Mouse (Mus musculus): ENCODE measurements around the gene Rell1. TPM values are rescaled to one million over a fixed set of nuclear protein-coding genes. Genes with fewer than 3 reads are reported as not detected.
A peak's percentile ranks its signal among the peaks of the same experiment; 100 is the strongest.

Gene Rell1
- polyA plus RNA-seq, 1 experiment from 2014 or later, result 10.7 TPM

- H3K4me3 ChIP-seq (ENCODE audit: low read depth, low read length), result no peak overlapping the region
- ATAC-seq (ENCODE audit: insufficient read depth, low FRiP score, low TSS enrichment) (no peak), DNase-seq (ENCODE audit: low spot score) (no peak)
- WGBS, result 29% methylated on average over 2 of the region's 2 CpGs
- no peak overlapping the region for H3K4me2 ChIP-seq (ENCODE audit: low read depth)
- no peaks in the 10 kb centered on the region for H3K9me3 ChIP-seq (ENCODE audit: control insufficient read depth, low read length)
- no peaks in the 10 kb centered on the region for H3K36me3 ChIP-seq (ENCODE audit: control insufficient read depth, insufficient read depth, low read length)
- no peak overlapping the region for H3K9ac ChIP-seq (ENCODE audit: low read length)
- H3K4me1 ChIP-seq (ENCODE audit: control insufficient read depth, insufficient read depth, low read length), result peaks cover 12% of the 10 kb centered on the region; the same call in 1 of the 2 replicates
- H3K27ac ChIP-seq (ENCODE audit: low read depth, low read length), result no peak overlapping the region
- no peaks in the 10 kb centered on the region for H3K27me3 ChIP-seq (ENCODE audit: control insufficient read depth, insufficient read depth, low read length)
Observed at GRCm38 (mm10) chr5:63970991-63971390, 2.3 kb upstream of the Rell1 start.

GRCm38 (mm10) chr5:63970281-63970732, 1.6 kb upstream of the Rell1 start:
- WGBS, result 7% methylated on average over 7 of the region's 7 CpGs
- H3K4me3 ChIP-seq (ENCODE audit: low read depth, low read length), result no peak overlapping the region
- ATAC-seq (ENCODE audit: insufficient read depth, low FRiP score, low TSS enrichment), result no peak
- H3K27ac ChIP-seq (ENCODE audit: low read depth, low read length), result no peak overlapping the region
- no peaks in the 10 kb centered on the region for H3K36me3 ChIP-seq (ENCODE audit: control insufficient read depth, insufficient read depth, low read length)
- H3K9me3 ChIP-seq (ENCODE audit: control insufficient read depth, low read length), result no peaks in the 10 kb centered on the region
- H3K9ac ChIP-seq (ENCODE audit: low read length), result no peak overlapping the region
- peaks cover 12% of the 10 kb centered on the region; the same call in 1 of the 2 replicates for H3K4me1 ChIP-seq (ENCODE audit: control insufficient read depth, insufficient read depth, low read length)
- no peak for DNase-seq (ENCODE audit: low spot score)
- no peaks in the 10 kb centered on the region for H3K27me3 ChIP-seq (ENCODE audit: control insufficient read depth, insufficient read depth, low read length)
- H3K4me2 ChIP-seq (ENCODE audit: low read depth), result no peak overlapping the region

- Histone ChIP-seq H3K36me3 (ENCODE audit: control insufficient read depth, insufficient read depth, low read length) (no peaks in the 10 kb centered on the region), H3K4me2 (ENCODE audit: low read depth) (peak overlapping the region; percentile 87), H3K27ac (ENCODE audit: low read depth, low read length) (no peak overlapping the region), H3K9ac (ENCODE audit: low read length) (no peak overlapping the region), H3K4me1 (ENCODE audit: control insufficient read depth, insufficient read depth, low read length) (peaks cover 12% of the 10 kb centered on the region; the same call in 1 of the 2 replicates), H3K9me3 (ENCODE audit: control insufficient read depth, low read length) (no peaks in the 10 kb centered on the region), H3K27me3 (ENCODE audit: control insufficient read depth, insufficient read depth, low read length) (no peaks in the 10 kb centered on the region), H3K4me3 (ENCODE audit: low read depth, low read length) (no peak overlapping the region)
- DNase-seq (ENCODE audit: low spot score), result no peak
- no peak for ATAC-seq (ENCODE audit: insufficient read depth, low FRiP score, low TSS enrichment)
- 27% methylated on average over 5 of the region's 5 CpGs for WGBS
Observed at GRCm38 (mm10) chr5:63969476-63970112, 897 bp upstream of the Rell1 start.

- WGBS, result 3% methylated on average over 12 of the region's 12 CpGs
- H3K4me1 ChIP-seq (ENCODE audit: control insufficient read depth, insufficient read depth, low read length), result peaks cover 12% of the 10 kb centered on the region; the same call in 1 of the 2 replicates
- H3K9ac ChIP-seq (ENCODE audit: low read length), result peak overlapping the region; percentile 79
- ATAC-seq (ENCODE audit: insufficient read depth, low FRiP score, low TSS enrichment) (no peak), DNase-seq (ENCODE audit: low spot score) (no peak)
- H3K27me3 ChIP-seq (ENCODE audit: control insufficient read depth, insufficient read depth, low read length), result no peaks in the 10 kb centered on the region
- H3K4me2 ChIP-seq (ENCODE audit: low read depth), result peak overlapping the region; percentile 87
- H3K36me3 ChIP-seq (ENCODE audit: control insufficient read depth, insufficient read depth, low read length), result no peaks in the 10 kb centered on the region
- H3K9me3 ChIP-seq (ENCODE audit: control insufficient read depth, low read length), result no peaks in the 10 kb centered on the region
- peak overlapping the region; percentile 71 for H3K4me3 ChIP-seq (ENCODE audit: low read depth, low read length)
- H3K27ac ChIP-seq (ENCODE audit: low read depth, low read length), result no peak overlapping the region
Observed at GRCm38 (mm10) chr5:63967591-63968141, 1.0 kb downstream of the Rell1 start.

GRCm38 (mm10) chr5:63966379-63966778, 2.3 kb downstream of the Rell1 start:
- no peak overlapping the region for H3K4me2 ChIP-seq (ENCODE audit: low read depth)
- peaks cover 12% of the 10 kb centered on the region; the same call in 1 of the 2 replicates for H3K4me1 ChIP-seq (ENCODE audit: control insufficient read depth, insufficient read depth, low read length)
- H3K9ac ChIP-seq (ENCODE audit: low read length), result no peak overlapping the region
- no peak for DNase-seq (ENCODE audit: low spot score)
- H3K36me3 ChIP-seq (ENCODE audit: control insufficient read depth, insufficient read depth, low read length), result no peaks in the 10 kb centered on the region
- no peaks in the 10 kb centered on the region for H3K27me3 ChIP-seq (ENCODE audit: control insufficient read depth, insufficient read depth, low read length)
- H3K9me3 ChIP-seq (ENCODE audit: control insufficient read depth, low read length), result no peaks in the 10 kb centered on the region
- ATAC-seq (ENCODE audit: insufficient read depth, low FRiP score, low TSS enrichment), result no peak
- H3K4me3 ChIP-seq (ENCODE audit: low read depth, low read length), result no peak overlapping the region
- 84% methylated on average over 4 of the region's 4 CpGs for WGBS
- no peak overlapping the region for H3K27ac ChIP-seq (ENCODE audit: low read depth, low read length)

GRCm38 (mm10) chr5:63965946-63966345, 2.8 kb downstream of the Rell1 start:
- WGBS, result 91% methylated on average over 1 of the region's 1 CpGs
- H3K27ac ChIP-seq (ENCODE audit: low read depth, low read length), result no peak overlapping the region
- no peak overlapping the region for H3K4me3 ChIP-seq (ENCODE audit: low read depth, low read length)
- H3K27me3 ChIP-seq (ENCODE audit: control insufficient read depth, insufficient read depth, low read length), result no peaks in the 10 kb centered on the region
- ATAC-seq (ENCODE audit: insufficient read depth, low FRiP score, low TSS enrichment) (no peak), DNase-seq (ENCODE audit: low spot score) (no peak)
- no peaks in the 10 kb centered on the region for H3K9me3 ChIP-seq (ENCODE audit: control insufficient read depth, low read length)
- H3K36me3 ChIP-seq (ENCODE audit: control insufficient read depth, insufficient read depth, low read length), result no peaks in the 10 kb centered on the region
- no peak overlapping the region for H3K4me2 ChIP-seq (ENCODE audit: low read depth)
- H3K4me1 ChIP-seq (ENCODE audit: control insufficient read depth, insufficient read depth, low read length), result peaks cover 12% of the 10 kb centered on the region; the same call in 1 of the 2 replicates
- H3K9ac ChIP-seq (ENCODE audit: low read length), result no peak overlapping the region

GRCm38 (mm10) chr5:63964576-63964975, 4.1 kb downstream of the Rell1 start:
- Histone ChIP-seq H3K27me3 (ENCODE audit: control insufficient read depth, insufficient read depth, low read length) (no peaks in the 10 kb centered on the region), H3K9ac (ENCODE audit: low read length) (no peak overlapping the region), H3K36me3 (ENCODE audit: control insufficient read depth, insufficient read depth, low read length) (no peaks in the 10 kb centered on the region), H3K4me1 (ENCODE audit: control insufficient read depth, insufficient read depth, low read length) (0 out of 2 replicates have a peak, but pooled peaks cover 7% of the 10 kb centered on the region), H3K27ac (ENCODE audit: low read depth, low read length) (no peak overlapping the region), H3K4me3 (ENCODE audit: low read depth, low read length) (no peak overlapping the region), H3K9me3 (ENCODE audit: control insufficient read depth, low read length) (no peaks in the 10 kb centered on the region), H3K4me2 (ENCODE audit: low read depth) (no peak overlapping the region)
- DNase-seq (ENCODE audit: low spot score), result no peak
- 60% methylated on average over 8 of the region's 8 CpGs for WGBS
- no peak for ATAC-seq (ENCODE audit: insufficient read depth, low FRiP score, low TSS enrichment)

GRCm38 (mm10) chr5:63961726-63962125, 7.0 kb downstream of the Rell1 start:
- H3K27me3 ChIP-seq (ENCODE audit: control insufficient read depth, insufficient read depth, low read length), result no peaks in the 10 kb centered on the region
- no peaks in the 10 kb centered on the region for H3K36me3 ChIP-seq (ENCODE audit: control insufficient read depth, insufficient read depth, low read length)
- no peaks in the 10 kb centered on the region for H3K9me3 ChIP-seq (ENCODE audit: control insufficient read depth, low read length)
- DNase-seq (ENCODE audit: low spot score), result no peak
- H3K27ac ChIP-seq (ENCODE audit: low read depth, low read length), result no peak overlapping the region
- 81% methylated on average over 10 of the region's 10 CpGs for WGBS
- no peaks in the 10 kb centered on the region for H3K4me1 ChIP-seq (ENCODE audit: control insufficient read depth, insufficient read depth, low read length)
- no peak overlapping the region for H3K4me2 ChIP-seq (ENCODE audit: low read depth)
- no peak overlapping the region for H3K9ac ChIP-seq (ENCODE audit: low read length)
- H3K4me3 ChIP-seq (ENCODE audit: low read depth, low read length), result no peak overlapping the region
- ATAC-seq (ENCODE audit: insufficient read depth, low FRiP score, low TSS enrichment), result no peak

GRCm38 (mm10) chr5:63960565-63960964, 8.1 kb downstream of the Rell1 start:
- ATAC-seq (ENCODE audit: insufficient read depth, low FRiP score, low TSS enrichment) (no peak), DNase-seq (ENCODE audit: low spot score) (no peak)
- Histone ChIP-seq H3K4me1 (ENCODE audit: control insufficient read depth, insufficient read depth, low read length) (no peaks in the 10 kb centered on the region), H3K27me3 (ENCODE audit: control insufficient read depth, insufficient read depth, low read length) (no peaks in the 10 kb centered on the region), H3K36me3 (ENCODE audit: control insufficient read depth, insufficient read depth, low read length) (no peaks in the 10 kb centered on the region), H3K27ac (ENCODE audit: low read depth, low read length) (no peak overlapping the region), H3K4me3 (ENCODE audit: low read depth, low read length) (no peak overlapping the region), H3K9ac (ENCODE audit: low read length) (no peak overlapping the region), H3K9me3 (ENCODE audit: control insufficient read depth, low read length) (no peaks in the 10 kb centered on the region), H3K4me2 (ENCODE audit: low read depth) (no peak overlapping the region)
- WGBS, result 92% methylated on average over 10 of the region's 10 CpGs

All from neural tube, embryonic 11.5 days (tissue).